Mouse (Mus musculus) kidney, adult 8-10 months (tissue): Measurements from ENCODE around the gene Capn1.

Experiments used
- DNase-seq, 2 experiments: peaks; one replicate each; pipeline ENCODE4 v3.0.0; 2022

The Capn1 gene

GRCm38 (mm10) chr19:6038326-6038725 lies 22.6 kb upstream of the Capn1 start:
- no peak for DNase-seq

- no peak for DNase-seq
These were observed 22.0 kb upstream of the Capn1 start for GRCm38 (mm10) chr19:6037695-6038094.

GRCm38 (mm10) chr19:6035966-6036585 lies 20.4 kb upstream of the Capn1 start:
- DNase-seq, result no peak

- DNase-seq, result no peak
These were observed 15.0 kb upstream of the Capn1 start for GRCm38 (mm10) chr19:6030520-6031280.

- DNase-seq, result no peak
These were observed 13.7 kb upstream of the Capn1 start for GRCm38 (mm10) chr19:6029426-6029825.

- no peak for DNase-seq
These were observed 13.3 kb upstream of the Capn1 start for GRCm38 (mm10) chr19:6028991-6029390.

- no peak for DNase-seq
These were observed 8.2 kb upstream of the Capn1 start for GRCm38 (mm10) chr19:6023930-6024329.

- no peak for DNase-seq
These were observed 7.4 kb upstream of the Capn1 start for GRCm38 (mm10) chr19:6023059-6023458.

GRCm38 (mm10) chr19:6020276-6020675 lies 4.6 kb upstream of the Capn1 start:
- DNase-seq, result no peak

- peak; percentile 82 to 93 for DNase-seq
These were observed 2.7 kb upstream of the Capn1 start for GRCm38 (mm10) chr19:6018142-6019089.

GRCm38 (mm10) chr19:6016532-6016931 lies 835 bp upstream of the Capn1 start:
- no peak for DNase-seq

- DNase-seq, result peak in 1 of 2 experiments; percentile 25
These were observed 646 bp downstream of the Capn1 start for GRCm38 (mm10) chr19:6014991-6015510.

GRCm38 (mm10) chr19:6013691-6014090 lies 2.0 kb downstream of the Capn1 start:
- no peak for DNase-seq

GRCm38 (mm10) chr19:6009137-6009536 lies 6.6 kb downstream of the Capn1 start:
- no peak for DNase-seq

GRCm38 (mm10) chr19:6007013-6007412 lies 8.7 kb downstream of the Capn1 start:
- no peak for DNase-seq

- no peak for DNase-seq
These were observed 10.2 kb downstream of the Capn1 start for GRCm38 (mm10) chr19:6005541-6005940.

GRCm38 (mm10) chr19:5999969-6000368 lies 15.7 kb downstream of the Capn1 start:
- DNase-seq, result no peak

- no peak for DNase-seq
These were observed 17.5 kb downstream of the Capn1 start for GRCm38 (mm10) chr19:5998180-5998579.

GRCm38 (mm10) chr19:5994711-5995110 lies 21.0 kb downstream of the Capn1 start:
- DNase-seq, result no peak

GRCm38 (mm10) chr19:5992012-5992411 lies 23.7 kb downstream of the Capn1 start:
- no peak for DNase-seq

GRCm38 (mm10) chr19:5991467-5991866 lies 24.2 kb downstream of the Capn1 start:
- DNase-seq, result no peak

GRCm38 (mm10) chr19:5990921-5991320 lies 24.8 kb downstream of the Capn1 start:
- DNase-seq, result no peak

- no peak for DNase-seq
These were observed 25.7 kb downstream of the Capn1 start for GRCm38 (mm10) chr19:5990033-5990432.
